In genomic region chr11:51916033-51916929, GRCm38 (mm10) we compare ENCODE assay signal across 8 mouse cellular contexts. TPM values are rescaled to one million over a fixed set of nuclear protein-coding genes. Genes with fewer than 3 reads are reported as not detected.
A peak's percentile ranks its signal among the peaks of the same experiment; 100 is the strongest.
DNase-seq lines count a peak whose midpoint lies in the region; ATAC-seq and TF ChIP-seq lines count a peak whose summit lies in the region.

No protein-coding gene starts in this region.

- intact Hi-C loops in heart, postnatal 25 days (cut with DNase I) = loop anchor here (1.0 to 5.0 kb wide), 3 partner anchors 36 to 59 kb away; partner anchors contain the start of genes Cdkn2aipnl and Jade2

- DNase-seq in brain, embryonic 14.5 days (ENCODE audit: low read depth) = peak; percentile 75
- DNase-seq in heart, postnatal 25 days (ENCODE audit: low spot score) = peak; percentile 97
- peak; percentile 48 to 92 for DNase-seq in layer of hippocampus, adult 18-20 months (ENCODE audit: low spot score in 2 of 2)
- DNase-seq in lung, adult 18-20 months = peak; percentile 98 to 99
- DNase-seq in thymus, adult 2 months = peak; percentile 44

- ATAC-seq in CD4-positive, CD25-positive, alpha-beta regulatory T cell, adult 4 months = peak; percentile 78
- ATAC-seq in forebrain, embryonic 15.5 days (replicated peaks) = peak; percentile 73
- peak; percentile 83 for ATAC-seq in neural tube, embryonic 15.5 days (ENCODE audit: low FRiP score)

- TF ChIP-seq POLR2A in brain, embryonic 14.5 days (IDR thresholded peaks at IDR 0.05; ENCODE audit: borderline replicate concordance, extremely low read depth, insufficient read depth, insufficient read length, poor library complexity, severe bottlenecking) = no peak
- TF ChIP-seq POLR2A in thymus, adult 2 months (IDR thresholded peaks at IDR 0.05; ENCODE audit: control insufficient read depth, extremely low read depth, insufficient read depth, low read length, poor library complexity) = no peak

- peaks cover 15% of the 10 kb centered on the region for H3K4me1 ChIP-seq in forebrain, embryonic 15.5 days
- peaks cover 14% of the 10 kb centered on the region for H3K4me1 ChIP-seq in neural tube, embryonic 15.5 days
- peaks cover 29% of the 10 kb centered on the region for H3K4me1 ChIP-seq in thymus, adult 2 months (replicated peaks; ENCODE audit: control insufficient read depth, insufficient read depth, low read length)

- H3K4me3 ChIP-seq in forebrain, embryonic 15.5 days = peak overlapping the region; percentile 29
- H3K4me3 ChIP-seq in neural tube, embryonic 15.5 days (replicated peaks) = peak overlapping the region; percentile 23
- H3K4me3 ChIP-seq in thymus, adult 2 months (ENCODE audit: control insufficient read depth, insufficient read depth, low read length) = peak overlapping the region; percentile 19

- under 1% methylated on average over 29 of the region's 29 CpGs for WGBS in forebrain, embryonic 15.5 days
- WGBS in neural tube, embryonic 15.5 days = 2% methylated on average over 29 of the region's 29 CpGs
- 10% methylated on average over 29 of the region's 29 CpGs for WGBS in thymus, adult 2 months

- peak overlapping the region; percentile 54 for H3K4me2 ChIP-seq in forebrain, embryonic 15.5 days (replicated peaks)
- peak overlapping the region; percentile 55 for H3K4me2 ChIP-seq in neural tube, embryonic 15.5 days

- no peak for TF ChIP-seq CTCF in brain, embryonic 14.5 days (IDR thresholded peaks at IDR 0.05; ENCODE audit: borderline replicate concordance, extremely low read depth, insufficient read depth, insufficient read length)
- no peak for TF ChIP-seq CTCF in thymus, adult 2 months (IDR thresholded peaks at IDR 0.05; ENCODE audit: borderline replicate concordance, control insufficient read depth, extremely low read depth, insufficient read depth, low read length, poor library complexity)

- no peaks in the 10 kb centered on the region for H3K27me3 ChIP-seq in forebrain, embryonic 15.5 days
- H3K27me3 ChIP-seq in neural tube, embryonic 15.5 days (replicated peaks) = 0 out of 2 replicates have a peak, but pooled peaks cover 2% of the 10 kb centered on the region
- H3K27me3 ChIP-seq in thymus, adult 2 months (ENCODE audit: control insufficient read depth, insufficient read depth, low read length) = no peaks in the 10 kb centered on the region

- H3K9ac ChIP-seq in forebrain, embryonic 15.5 days (replicated peaks) = peak overlapping the region; percentile 35
- peak overlapping the region; percentile 11; the same call in 1 of the 2 replicates for H3K9ac ChIP-seq in neural tube, embryonic 15.5 days (replicated peaks)

- H3K9me3 ChIP-seq in forebrain, embryonic 15.5 days = no peaks in the 10 kb centered on the region
- H3K9me3 ChIP-seq in neural tube, embryonic 15.5 days (replicated peaks) = no peaks in the 10 kb centered on the region

- H3K36me3 ChIP-seq in forebrain, embryonic 15.5 days = no peaks in the 10 kb centered on the region
- H3K36me3 ChIP-seq in neural tube, embryonic 15.5 days = no peaks in the 10 kb centered on the region
- H3K36me3 ChIP-seq in thymus, adult 2 months (ENCODE audit: control insufficient read depth, insufficient read depth, low read length) = no peaks in the 10 kb centered on the region

- H3K27ac ChIP-seq in forebrain, embryonic 15.5 days (replicated peaks) = peak overlapping the region; percentile 57; the same call in 1 of the 2 replicates
- peak overlapping the region; percentile 70 for H3K27ac ChIP-seq in neural tube, embryonic 15.5 days (replicated peaks)
- no peak overlapping the region; the same call in 1 of the 2 replicates for H3K27ac ChIP-seq in thymus, adult 2 months (ENCODE audit: control insufficient read depth, insufficient read depth, low read length)

RNA-seq across cellular contexts. Expression of gene Cdkn2aipnl, which starts 51.2 kb away (rescaled TPM):
- polyA plus RNA-seq in CD4-positive, CD25-positive, alpha-beta regulatory T cell, adult 4 months (2017; shearing (Covaris generic)) = 100 to 1,000 TPM in 1 of 2 experiments, 10 to 100 TPM in 1; 92.5 to 116 TPM
- polyA plus RNA-seq in brain, embryonic 14.5 days (2012; rRNA removed) = 49.4 and 56.4 TPM in 2 replicates
- 113 and 118 TPM in 2 replicates for polyA plus RNA-seq in forebrain, embryonic 15.5 days (2015; fragmentation: Nextera tagmentation; extraction: Ambion mirVana)
- total RNA-seq in heart, postnatal 25 days (2021) = 10 to 100 TPM in 1 of 2 experiments, 1 to 10 TPM in 1; 8.8 to 10.5 TPM
- total RNA-seq in layer of hippocampus, adult 18-20 months (2021) = 10 to 100 TPM; 40.6 to 44.1 TPM
- 124 and 129 TPM in 2 replicates for polyA plus RNA-seq in neural tube, embryonic 15.5 days (2015; fragmentation: Nextera tagmentation; extraction: Ambion mirVana)
- polyA plus RNA-seq in thymus, adult 2 months (2012; rRNA removed) = 89.3 and 92.4 TPM in 2 replicates

RNA-seq across cellular contexts. Expression of gene Jade2, which starts 58.8 kb away (rescaled TPM):
- polyA plus RNA-seq in CD4-positive, CD25-positive, alpha-beta regulatory T cell, adult 4 months (2017; shearing (Covaris generic)) = 10 to 100 TPM; 19.9 to 27.8 TPM
- polyA plus RNA-seq in brain, embryonic 14.5 days (2012; rRNA removed) = 0.93 and 1.1 TPM in 2 replicates
- polyA plus RNA-seq in forebrain, embryonic 15.5 days (2015; fragmentation: Nextera tagmentation; extraction: Ambion mirVana) = 0.45 and 0.47 TPM in 2 replicates
- total RNA-seq in heart, postnatal 25 days (2021) = 1 to 10 TPM; 6.5 to 8.8 TPM
- 10 to 100 TPM; 54.5 to 60.0 TPM for total RNA-seq in layer of hippocampus, adult 18-20 months (2021)
- 0.69 and 1.6 TPM in 2 replicates for polyA plus RNA-seq in neural tube, embryonic 15.5 days (2015; fragmentation: Nextera tagmentation; extraction: Ambion mirVana)
- 45.1 and 56.5 TPM in 2 replicates for polyA plus RNA-seq in thymus, adult 2 months (2012; rRNA removed)

Comparison
In these comparisons a context has a peak if more than half of its experiments do, and no peak if none do; other contexts are left out.
1. DNase-seq: peak in every context shown above with its lines; median percentile 98 in lung, adult 18-20 months; 97 in heart, postnatal 25 days; 75 in brain, embryonic 14.5 days; 70 in layer of hippocampus, adult 18-20 months; 44 in thymus, adult 2 months.